Mouse (Mus musculus) lung, adult 2 months (tissue): ENCODE measurements around the gene Fcgr1.

Experiments
- CTCF ChIP-seq: fragments of 200-500 bp; IDR thresholded peaks from 2 replicates; pipeline ENCODE4 v1.5.1; 2011; ENCODE audit warnings: mild to moderate bottlenecking, low read length, control low read depth; ENCODE audit not compliant: insufficient read depth
- POLR2A ChIP-seq: fragments of 200-500 bp; IDR thresholded peaks from 2 replicates; pipeline ENCODE4 v1.6.1; 2011; ENCODE audit warnings: low read depth, mild to moderate bottlenecking, control low read depth, low read length, borderline replicate concordance; ENCODE audit errors: extremely low read depth

GRCm38 (mm10) chr3:96335591-96335990 is 41.8 kb upstream of the Fcgr1 start:
- no peak for TF ChIP-seq CTCF
- no peak for TF ChIP-seq POLR2A
